Mouse (Mus musculus) ovary, postnatal 14 days (tissue): Measurements from ENCODE around the gene Hoxc11.

Experiments used
- DNase-seq: peaks from one replicate; pipeline ENCODE4 v3.0.0; 2022; ENCODE audit warnings: low spot score

The Hoxc11 gene

GRCm38 (mm10) chr15:102954192-102955006 lies at the start of gene Hoxc11:
TSS of gene Hoxc11 (plus strand) at chr15:102954427.
- DNase-seq: no peak

GRCm38 (mm10) chr15:102904946-102905345 lies 49.3 kb upstream of the Hoxc11 start:
- no peak for DNase-seq

- DNase-seq: no peak
These were observed 44.7 kb upstream of the Hoxc11 start for GRCm38 (mm10) chr15:102909536-102909935.

GRCm38 (mm10) chr15:102910038-102910437 lies 44.2 kb upstream of the Hoxc11 start:
- no peak for DNase-seq

- no peak for DNase-seq
These were observed 43.6 kb upstream of the Hoxc11 start for GRCm38 (mm10) chr15:102910496-102911095.

GRCm38 (mm10) chr15:102913038-102913585 lies 41.1 kb upstream of the Hoxc11 start:
- no peak for DNase-seq

- no peak for DNase-seq
These were observed 36.2 kb upstream of the Hoxc11 start for GRCm38 (mm10) chr15:102917972-102918572.

GRCm38 (mm10) chr15:102918611-102919265 lies 35.5 kb upstream of the Hoxc11 start:
- no peak for DNase-seq

GRCm38 (mm10) chr15:102919336-102920180 lies 34.7 kb upstream of the Hoxc11 start:
- no peak for DNase-seq

- no peak for DNase-seq
These were observed 33.6 kb upstream of the Hoxc11 start for GRCm38 (mm10) chr15:102920619-102921018.

- DNase-seq: no peak
These were observed 32.9 kb upstream of the Hoxc11 start, which contains the start of gene Hoxc13 for GRCm38 (mm10) chr15:102921053-102922011. TSS of gene Hoxc13 (plus strand) at chr15:102921103.

- DNase-seq: no peak
These were observed 32.2 kb upstream of the Hoxc11 start for GRCm38 (mm10) chr15:102922012-102922362.

- no peak for DNase-seq
These were observed 31.4 kb upstream of the Hoxc11 start for GRCm38 (mm10) chr15:102922636-102923500.

- no peak for DNase-seq
These were observed 27.1 kb upstream of the Hoxc11 start for GRCm38 (mm10) chr15:102927032-102927645.

GRCm38 (mm10) chr15:102931706-102932358 lies 22.4 kb upstream of the Hoxc11 start:
- no peak for DNase-seq

GRCm38 (mm10) chr15:102934438-102934837 lies 19.8 kb upstream of the Hoxc11 start:
- DNase-seq: no peak

GRCm38 (mm10) chr15:102934897-102935296 lies 19.3 kb upstream of the Hoxc11 start:
- DNase-seq: no peak

GRCm38 (mm10) chr15:102936279-102936972 lies 17.8 kb upstream of the Hoxc11 start, which contains the start of gene Hoxc12:
TSS of gene Hoxc12 (plus strand) at chr15:102936757.
- no peak for DNase-seq
